Mouse (Mus musculus) cerebral cortex, adult 2 months (tissue): ENCODE measurements around the gene Pex26.

Source experiments
- WGBS: fragments of 180-500 bp; shearing (Covaris S2); methylation state at CpG from one replicate; pipeline ENCODE4 v1.1.7; 2018; 5-methylcytosine and 5-hydroxymethylcytosine counted together

Pex26 gene

GRCm38 (mm10) chr6:121209584-121209983 lies 26.1 kb downstream of the Pex26 start:
- 81% methylated on average over 2 of the region's 2 CpGs for WGBS

- 6% methylated on average over 30 of the region's 30 CpGs for WGBS
Observed at GRCm38 (mm10) chr6:121210149-121210925, 26.9 kb downstream of the Pex26 start, which contains the start of gene Tuba8. TSS of gene Tuba8 (plus strand) at chr6:121210696.

- WGBS: 2% methylated on average over 12 of the region's 12 CpGs
Observed at GRCm38 (mm10) chr6:121210926-121211289, 27.4 kb downstream of the Pex26 start.

- 33% methylated on average over 5 of the region's 5 CpGs for WGBS
Observed at GRCm38 (mm10) chr6:121211743-121212142, 28.3 kb downstream of the Pex26 start.

- 85% methylated on average over 4 of the region's 4 CpGs for WGBS
Observed at GRCm38 (mm10) chr6:121212988-121213387, 29.5 kb downstream of the Pex26 start.

- WGBS: 87% methylated on average over 5 of the region's 5 CpGs
Observed at GRCm38 (mm10) chr6:121214221-121214620, 30.8 kb downstream of the Pex26 start.

- 77% methylated on average over 8 of the region's 8 CpGs for WGBS
Observed at GRCm38 (mm10) chr6:121214667-121215330, 31.3 kb downstream of the Pex26 start.

- 46% methylated on average over 5 of the region's 5 CpGs for WGBS
Observed at GRCm38 (mm10) chr6:121215336-121215735, 31.9 kb downstream of the Pex26 start.

GRCm38 (mm10) chr6:121215896-121216295 lies 32.4 kb downstream of the Pex26 start:
- 49% methylated on average over 6 of the region's 6 CpGs for WGBS

- WGBS: 70% methylated on average over 5 of the region's 5 CpGs
Observed at GRCm38 (mm10) chr6:121216589-121217255, 33.3 kb downstream of the Pex26 start.

- WGBS: 77% methylated on average over 7 of the region's 7 CpGs
Observed at GRCm38 (mm10) chr6:121218002-121218401, 34.5 kb downstream of the Pex26 start.

GRCm38 (mm10) chr6:121219406-121219805 lies 35.9 kb downstream of the Pex26 start:
- WGBS: 79% methylated on average over 4 of the region's 4 CpGs

GRCm38 (mm10) chr6:121220181-121220580 lies 36.7 kb downstream of the Pex26 start:
- 96% methylated on average over 10 of the region's 10 CpGs for WGBS

GRCm38 (mm10) chr6:121221876-121222597 lies 38.6 kb downstream of the Pex26 start:
- WGBS: 91% methylated on average over 8 of the region's 8 CpGs

- WGBS: 95% methylated on average over 14 of the region's 14 CpGs
Observed at GRCm38 (mm10) chr6:121223001-121223400, 39.5 kb downstream of the Pex26 start.

- 83% methylated on average over 5 of the region's 5 CpGs for WGBS
Observed at GRCm38 (mm10) chr6:121224067-121224466, 40.6 kb downstream of the Pex26 start.

- WGBS: 68% methylated on average over 6 of the region's 6 CpGs
Observed at GRCm38 (mm10) chr6:121224993-121225392, 41.5 kb downstream of the Pex26 start.

- WGBS: 61% methylated on average over 4 of the region's 4 CpGs
Observed at GRCm38 (mm10) chr6:121226043-121226442, 42.6 kb downstream of the Pex26 start.

GRCm38 (mm10) chr6:121226744-121227143 lies 43.3 kb downstream of the Pex26 start:
- 86% methylated on average over 2 of the region's 2 CpGs for WGBS

- 74% methylated on average over 8 of the region's 8 CpGs for WGBS
Observed at GRCm38 (mm10) chr6:121228421-121228820, 45.0 kb downstream of the Pex26 start.

GRCm38 (mm10) chr6:121232652-121233051 lies 49.2 kb downstream of the Pex26 start:
- 68% methylated on average over 1 of the region's 1 CpGs for WGBS

GRCm38 (mm10) chr6:121236386-121236785 lies 52.9 kb downstream of the Pex26 start:
- WGBS: 90% methylated on average over 2 of the region's 2 CpGs
